Mouse (Mus musculus): ENCODE measurements around the gene Olfr5.

DNA sequence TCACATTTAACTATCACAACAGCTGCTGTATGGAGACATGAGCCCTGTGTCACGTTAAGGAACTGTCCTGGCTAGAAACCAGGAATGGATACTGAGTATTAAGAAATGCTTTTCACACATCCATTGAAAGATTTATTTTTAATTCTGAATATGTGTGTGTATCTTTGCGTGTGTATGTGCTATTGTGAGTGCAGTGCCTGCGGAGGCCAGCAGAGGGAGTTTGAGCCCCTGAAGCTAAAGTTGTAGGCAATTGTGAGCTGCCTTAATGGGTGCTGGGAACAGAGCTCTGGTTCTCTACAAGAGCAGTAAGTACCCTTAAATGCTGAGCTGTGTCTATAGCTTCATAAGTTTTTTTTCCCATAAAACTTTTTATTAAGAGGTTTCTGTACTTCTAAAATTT lies 57.4 kb downstream of the Olfr5 start:
- TF ChIP-seq TAL1 (IDR thresholded peaks at IDR 0.05; ENCODE audit: low read length) (no peak), GATA1 (IDR thresholded peaks at IDR 0.05; ENCODE audit: low read length) (no peak)
